Mouse (Mus musculus) 3134 (cell line): ENCODE measurements around the gene Bbs1.
"Not testable (repeated sequence)": the region's sequence is repeated elsewhere in the genome, so short reads cannot be mapped to it uniquely, and the experiment has no call there.

Experiments
- DNase-seq: peaks from one replicate; pipeline ENCODE4 v3.0.0-alpha.2; 2011; ENCODE audit warnings: low spot score; ENCODE audit not compliant: insufficient read length; ENCODE audit errors: extremely low read depth

The Bbs1 gene

DNA sequence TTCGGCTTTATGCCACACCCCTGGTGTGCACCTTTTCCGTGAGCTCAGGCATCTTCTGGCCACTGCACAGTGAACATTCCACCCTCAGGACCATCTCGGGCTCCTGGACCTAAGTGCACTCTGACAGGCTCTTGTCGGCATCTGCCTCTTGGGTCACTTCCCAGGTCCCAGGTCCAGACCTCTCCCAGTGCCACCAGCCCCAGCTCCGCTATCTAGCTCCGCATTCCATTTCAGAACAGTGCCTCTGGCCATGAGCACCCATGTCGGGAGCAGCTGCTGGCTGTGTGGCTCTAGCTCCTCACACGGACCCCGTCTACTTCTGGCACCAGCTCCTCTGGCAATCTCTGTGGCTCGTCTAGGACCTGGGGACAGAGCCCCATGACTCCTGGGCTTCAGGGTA lies 16.6 kb downstream of the Bbs1 start:
- no peak for DNase-seq

- DNase-seq, result no peak
Measured at GRCm38 (mm10) chr19:4883961-4884360, 22.5 kb downstream of the Bbs1 start.

- no peak for DNase-seq
Measured at GRCm38 (mm10) chr19:4879324-4879703, 27.1 kb downstream of the Bbs1 start.

DNA sequence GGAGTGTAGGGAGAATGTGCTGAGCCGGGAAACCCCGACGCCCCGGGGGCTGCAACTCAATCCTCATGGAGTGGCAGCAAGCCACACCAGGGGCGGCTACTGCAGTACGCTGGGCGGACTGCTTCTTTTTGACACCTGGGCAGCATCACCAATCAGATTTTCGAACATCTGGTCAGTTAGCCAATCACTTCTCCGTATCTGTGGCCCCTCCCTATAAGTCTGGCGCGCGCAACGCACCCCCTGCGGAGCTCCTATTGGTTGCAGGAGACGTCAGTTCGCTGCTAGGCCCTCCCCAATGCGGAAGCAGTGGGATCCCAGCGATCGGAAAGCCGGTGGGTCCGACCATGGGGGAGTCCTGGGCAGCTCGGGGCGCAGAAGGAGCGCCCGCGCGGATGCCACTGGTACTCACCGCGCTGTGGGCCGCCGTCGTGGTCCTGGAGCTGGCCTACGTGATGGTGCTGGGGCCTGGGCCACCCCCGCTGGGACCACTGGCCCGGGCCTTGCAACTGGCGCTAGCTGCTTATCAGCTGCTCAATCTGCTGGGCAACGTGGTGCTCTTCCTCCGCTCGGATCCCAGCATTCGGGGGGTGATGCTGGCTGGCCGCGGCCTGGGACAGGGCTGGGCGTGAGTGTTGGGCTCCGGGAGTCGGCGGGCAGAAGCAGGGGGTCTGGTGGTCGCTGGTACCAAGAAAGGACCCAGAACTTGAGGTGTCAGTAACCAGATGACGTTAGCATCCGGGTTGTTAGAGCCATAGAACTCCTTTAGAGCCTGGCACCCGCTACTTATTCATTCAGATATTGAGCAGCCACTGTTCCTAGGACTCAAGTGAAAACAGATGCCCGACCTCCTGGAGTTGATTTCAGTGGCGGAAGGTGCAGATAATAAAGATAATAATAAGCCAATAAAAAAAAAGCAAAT lies 27.8 kb downstream of the Bbs1 start, which contains the start of gene Zdhhc24:
Gene Zdhhc24, plus strand, starts transcription at position 264 of the 919 bp plus-strand sequence.
- peak; percentile 91 for DNase-seq

GRCm38 (mm10) chr19:4877785-4878184 lies 28.6 kb downstream of the Bbs1 start, which contains the start of gene Actn3:
TSS of gene Actn3 (minus strand) at chr19:4877909.
- no peak for DNase-seq

GRCm38 (mm10) chr19:4876755-4877154 lies 29.7 kb downstream of the Bbs1 start:
- no peak for DNase-seq

DNA sequence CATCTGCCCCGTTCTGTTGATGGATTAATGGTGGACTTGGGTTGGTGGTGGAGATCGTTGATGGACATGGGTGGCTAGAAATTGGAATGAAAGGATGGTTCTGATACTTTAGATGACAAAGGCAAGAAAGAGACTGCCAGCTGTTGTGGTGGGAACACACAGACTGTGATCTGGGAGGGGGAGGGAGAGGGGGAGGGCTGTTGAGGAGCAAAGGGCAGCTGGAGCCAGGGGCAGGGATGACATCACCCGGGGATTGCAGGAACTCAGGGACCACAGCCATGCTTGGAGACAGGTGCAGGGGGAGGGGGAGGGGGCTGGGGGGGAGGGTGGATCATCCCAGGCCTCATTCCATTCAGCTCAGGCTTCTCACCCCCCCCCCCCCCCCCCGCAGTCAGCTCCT lies 30.2 kb downstream of the Bbs1 start:
- DNase-seq, result no peak

DNA sequence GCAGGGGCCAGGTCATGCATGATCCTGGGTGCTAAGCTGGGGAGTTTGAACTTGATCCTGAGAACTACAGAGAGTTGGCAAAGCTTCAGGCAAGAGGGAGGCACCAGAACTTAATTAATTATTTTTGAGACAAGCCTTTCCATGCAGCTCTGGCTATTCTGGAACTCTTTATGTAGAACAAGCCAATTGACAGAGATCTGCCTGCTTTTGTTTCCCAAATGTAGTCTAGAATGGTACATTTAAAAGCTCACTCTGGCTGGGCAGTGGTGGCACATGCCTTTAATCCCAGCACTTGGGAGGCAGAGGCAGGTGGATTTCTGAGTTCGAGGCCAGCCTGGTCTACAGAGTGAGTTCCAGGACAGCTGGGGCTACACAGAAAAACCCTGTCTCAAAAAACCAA lies 31.8 kb downstream of the Bbs1 start:
- DNase-seq, result not testable (repeated sequence)

DNA sequence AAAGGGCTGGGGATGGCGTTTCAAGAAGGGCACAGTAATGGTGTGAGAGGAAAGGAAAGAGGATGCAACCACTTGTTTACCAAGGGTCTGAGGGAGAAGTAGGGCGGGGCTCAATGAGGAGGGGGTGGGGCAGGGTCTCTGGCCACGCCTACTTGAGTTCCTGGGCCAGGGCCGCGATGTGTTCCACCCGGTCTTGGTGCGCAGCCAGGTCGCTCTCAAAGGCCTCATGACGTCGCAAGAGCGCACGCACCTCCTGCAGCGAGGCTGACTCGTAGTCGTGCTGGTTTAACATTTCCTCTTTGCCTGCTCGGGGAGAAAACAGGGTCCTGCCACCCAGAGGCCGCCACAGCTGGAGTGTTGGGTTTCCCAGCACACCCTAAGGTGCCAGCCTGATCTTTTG lies 41.3 kb downstream of the Bbs1 start:
- DNase-seq, result no peak

DNA sequence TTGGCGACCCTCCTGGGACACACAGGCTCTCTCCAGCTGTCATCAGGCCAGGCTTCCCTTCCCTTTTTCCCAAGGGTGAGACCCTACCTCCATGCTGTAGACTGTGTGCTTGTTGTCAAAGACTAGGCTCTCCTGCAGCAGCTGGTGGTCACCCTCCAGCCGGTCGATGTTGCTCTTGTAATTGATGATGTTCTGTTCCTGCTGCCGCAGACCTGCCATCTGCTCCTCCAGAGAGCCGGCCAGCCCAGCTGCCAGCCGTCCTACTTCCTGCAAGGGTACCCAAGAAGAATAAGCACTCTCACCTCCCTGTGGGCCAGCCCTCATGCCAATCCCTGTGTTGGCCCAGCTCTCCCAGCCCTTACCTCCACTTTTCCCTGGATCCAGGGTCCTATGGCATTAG lies 43.4 kb downstream of the Bbs1 start:
- no peak for DNase-seq

GRCm38 (mm10) chr19:4859081-4859480 lies 47.3 kb downstream of the Bbs1 start:
- no peak for DNase-seq

GRCm38 (mm10) chr19:4855951-4856350 lies 50.5 kb downstream of the Bbs1 start:
- no peak for DNase-seq

DNA sequence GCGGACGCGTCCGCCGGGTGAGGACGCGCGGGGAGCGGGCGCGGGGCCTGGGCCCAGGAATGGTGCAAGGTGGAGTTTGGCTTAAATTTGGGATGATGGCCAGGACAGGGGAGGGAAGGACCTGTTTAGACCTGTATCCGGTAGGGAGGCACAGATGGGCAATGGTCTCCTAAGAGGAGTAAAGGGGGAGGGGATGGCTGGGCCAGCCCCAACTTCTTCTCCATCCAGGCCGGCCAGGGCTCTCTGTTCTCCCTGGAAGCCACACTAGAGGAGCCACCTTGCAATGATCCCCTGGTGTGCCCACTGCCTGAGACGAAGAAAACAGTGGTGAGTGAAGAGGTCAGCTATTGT lies 51.0 kb downstream of the Bbs1 start:
- no peak for DNase-seq

- no peak for DNase-seq
Measured at GRCm38 (mm10) chr19:4854552-4855469, 51.6 kb downstream of the Bbs1 start, which contains the start of gene Ctsf. TSS of gene Ctsf (plus strand) at chr19:4855130.

GRCm38 (mm10) chr19:4850281-4850680 lies 56.1 kb downstream of the Bbs1 start:
- no peak for DNase-seq

DNA sequence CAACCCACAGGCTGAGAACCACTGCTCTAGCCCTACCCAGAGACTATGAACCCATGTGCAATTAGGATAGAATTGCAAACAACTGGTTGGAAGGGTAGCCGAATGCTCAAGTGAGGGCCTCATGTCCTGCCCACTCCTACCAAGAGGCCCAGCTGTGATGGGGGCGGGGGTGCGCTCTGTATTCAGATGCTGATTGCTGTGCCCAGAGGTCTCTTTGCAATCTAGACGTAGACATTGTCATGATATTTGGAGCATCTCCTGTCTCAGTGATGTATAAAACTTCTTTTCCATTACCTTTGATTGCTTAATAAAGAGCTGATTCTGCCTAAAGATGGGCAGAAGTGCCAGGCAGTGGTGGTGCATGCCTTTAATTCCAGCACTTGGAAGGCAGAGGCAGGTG lies 56.6 kb downstream of the Bbs1 start:
- no peak for DNase-seq

DNA sequence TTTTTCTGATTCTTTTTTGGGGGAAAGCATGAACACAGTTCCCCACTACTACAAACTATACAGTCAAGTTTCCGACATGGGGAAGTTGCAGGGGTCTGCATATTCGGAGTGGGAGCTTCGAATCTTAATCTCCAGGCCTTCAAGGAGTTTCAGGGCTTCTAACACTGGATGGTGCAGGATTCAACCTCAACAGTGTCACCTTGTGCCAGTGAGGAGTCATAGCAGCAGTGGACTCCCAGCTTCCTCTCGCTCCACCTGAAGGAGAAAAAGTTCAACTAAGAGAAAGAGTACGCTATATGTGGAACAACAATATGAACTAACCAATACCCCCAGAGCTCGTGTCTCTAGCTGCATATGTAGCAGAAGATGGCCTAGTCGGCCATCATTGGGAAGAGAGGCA lies 58.9 kb downstream of the Bbs1 start:
- DNase-seq, result no peak

- DNase-seq, result no peak
Measured at GRCm38 (mm10) chr19:4845846-4846245, 60.6 kb downstream of the Bbs1 start.

DNA sequence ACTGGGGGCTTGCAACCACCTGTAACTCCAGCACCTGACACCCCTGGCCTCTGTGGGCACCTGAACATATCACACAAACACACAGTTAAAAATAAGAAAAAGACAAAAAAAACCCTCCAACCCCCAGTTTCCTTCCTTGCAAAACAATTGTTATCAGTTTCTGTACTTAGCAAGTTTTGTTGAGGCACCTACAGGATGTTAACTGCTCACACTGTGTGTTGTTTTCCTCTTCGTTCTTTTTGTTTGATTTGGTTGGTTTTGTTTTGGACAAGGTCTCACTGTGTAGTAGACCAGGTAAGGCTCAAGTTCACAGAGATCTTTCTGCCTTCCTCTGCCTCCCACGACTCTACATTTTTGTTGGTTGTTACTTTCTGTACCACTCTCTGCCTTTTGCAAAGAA lies 63.8 kb downstream of the Bbs1 start:
- DNase-seq, result no peak

GRCm38 (mm10) chr19:4840848-4841247 lies 65.6 kb downstream of the Bbs1 start:
- no peak for DNase-seq

GRCm38 (mm10) chr19:4839149-4839548 lies 67.3 kb downstream of the Bbs1 start, which contains the start of the genes Ccs and Ccdc87:
TSS of gene Ccs (minus strand) at chr19:4839332.
TSS of gene Ccdc87 (plus strand) at chr19:4839366.
- peak; percentile 88 for DNase-seq
